Mouse (Mus musculus) brain, adult 2 months (tissue): ENCODE measurements at regions not wholly inside any gene's neighbourhood (a gene's known extent, or its start where the extent isn't known, plus 50 kb on each side); places are given as distances from the start of the nearest gene placed in this dataset.
A peak's percentile ranks its signal among the peaks of the same experiment; 100 is the strongest.

Experiments
- DNase-seq: peaks from one replicate; pipeline ENCODE4 v3.0.0; 2011; ENCODE audit warnings: low read depth, low spot score

- peak; percentile 13 for DNase-seq
These were observed 1114.7 kb downstream of the Sorcs1 start for GRCm38 (mm10) chr19:49563612-49564256.

- DNase-seq, result peak; percentile 64
These were observed 1138.7 kb downstream of the Sorcs1 start for GRCm38 (mm10) chr19:49539445-49540407.
